Mouse (Mus musculus) cerebellum, postnatal 14 days (tissue): Measurements from ENCODE around the gene Aig1.

Source experiments
- DNase-seq, 2 experiments: peaks; one replicate each; pipeline ENCODE4 v3.0.0; 2021; ENCODE audit warnings: mixed read lengths in 2 of 2

The Aig1 gene

DNA sequence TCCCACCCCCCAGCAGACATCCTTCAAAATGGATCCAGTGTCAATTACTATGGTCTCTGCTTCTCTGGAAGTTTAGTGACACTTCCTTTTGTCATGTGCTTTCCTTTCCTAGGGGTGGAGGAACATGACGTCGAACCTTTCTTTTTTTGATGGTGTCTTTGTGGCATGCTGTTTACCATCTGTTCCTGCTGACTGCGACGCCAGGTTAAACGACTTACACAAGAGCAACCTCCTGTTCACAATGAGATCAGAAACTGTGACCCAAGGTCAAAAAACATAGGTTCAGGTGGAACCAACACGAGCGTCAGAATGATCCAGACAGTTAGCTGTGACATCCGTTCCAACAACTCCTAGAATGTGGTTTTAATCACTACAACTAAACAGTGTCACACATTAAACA lies 166.7 kb downstream of the Aig1 start:
- peak; percentile 17 to 67 for DNase-seq

DNA sequence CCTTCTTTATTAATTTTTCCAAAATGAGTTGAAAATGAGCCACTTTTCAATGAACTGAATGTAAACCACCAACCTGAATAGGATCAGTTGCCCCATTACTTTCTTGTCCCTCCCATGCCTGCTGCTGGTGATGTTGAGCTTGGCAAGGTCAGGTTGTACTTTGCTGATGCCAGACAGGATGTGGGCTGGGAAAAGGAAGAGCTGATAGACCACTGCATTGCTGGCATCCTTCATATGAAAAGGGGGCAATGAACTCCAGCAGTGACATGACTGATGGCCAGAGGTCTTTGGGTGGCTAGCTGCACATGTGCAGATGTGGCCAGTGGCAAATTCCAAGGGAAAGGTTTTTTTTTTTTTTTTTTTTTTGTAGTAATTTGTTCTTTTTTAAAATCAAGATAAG lies 172.5 kb downstream of the Aig1 start:
- no peak for DNase-seq

DNA sequence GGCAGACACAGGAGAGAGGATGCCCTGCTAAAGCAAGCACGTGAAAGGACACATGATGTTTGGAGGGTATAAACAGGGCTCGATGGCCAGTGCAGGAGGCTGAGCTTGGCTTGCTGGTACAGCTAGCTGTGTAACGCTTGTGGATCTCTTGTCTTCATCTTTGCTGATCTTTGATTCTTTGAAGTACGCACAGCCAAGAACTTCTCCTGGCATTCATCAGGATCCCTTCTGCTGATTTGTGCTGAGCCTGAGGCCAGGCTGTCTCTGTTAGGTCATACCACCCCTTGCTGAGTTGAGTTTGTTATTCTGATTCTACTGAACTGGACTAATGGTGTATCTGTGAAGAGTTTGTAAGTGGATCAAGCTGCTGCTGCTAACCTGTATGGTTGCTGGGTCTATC lies 175.5 kb downstream of the Aig1 start:
- DNase-seq = no peak

DNA sequence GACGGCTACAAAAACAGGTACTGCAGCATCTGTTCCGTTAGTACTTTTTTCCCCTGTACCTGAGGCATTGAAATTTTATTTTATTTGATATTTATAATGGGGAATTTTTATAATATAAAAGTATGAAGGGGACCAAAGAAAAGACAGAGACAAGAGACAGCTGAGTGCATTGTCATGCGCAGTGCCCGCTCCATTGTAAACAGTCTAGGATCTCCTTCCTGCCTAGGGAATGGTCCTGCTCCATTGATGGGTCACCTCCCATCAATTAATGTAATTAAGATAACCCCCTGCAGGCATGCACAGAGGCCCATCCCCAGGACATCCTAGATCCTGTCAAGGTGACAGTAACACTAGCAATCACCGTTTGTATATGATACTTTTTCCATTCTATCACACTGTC lies 178.0 kb downstream of the Aig1 start:
- DNase-seq = no peak

DNA sequence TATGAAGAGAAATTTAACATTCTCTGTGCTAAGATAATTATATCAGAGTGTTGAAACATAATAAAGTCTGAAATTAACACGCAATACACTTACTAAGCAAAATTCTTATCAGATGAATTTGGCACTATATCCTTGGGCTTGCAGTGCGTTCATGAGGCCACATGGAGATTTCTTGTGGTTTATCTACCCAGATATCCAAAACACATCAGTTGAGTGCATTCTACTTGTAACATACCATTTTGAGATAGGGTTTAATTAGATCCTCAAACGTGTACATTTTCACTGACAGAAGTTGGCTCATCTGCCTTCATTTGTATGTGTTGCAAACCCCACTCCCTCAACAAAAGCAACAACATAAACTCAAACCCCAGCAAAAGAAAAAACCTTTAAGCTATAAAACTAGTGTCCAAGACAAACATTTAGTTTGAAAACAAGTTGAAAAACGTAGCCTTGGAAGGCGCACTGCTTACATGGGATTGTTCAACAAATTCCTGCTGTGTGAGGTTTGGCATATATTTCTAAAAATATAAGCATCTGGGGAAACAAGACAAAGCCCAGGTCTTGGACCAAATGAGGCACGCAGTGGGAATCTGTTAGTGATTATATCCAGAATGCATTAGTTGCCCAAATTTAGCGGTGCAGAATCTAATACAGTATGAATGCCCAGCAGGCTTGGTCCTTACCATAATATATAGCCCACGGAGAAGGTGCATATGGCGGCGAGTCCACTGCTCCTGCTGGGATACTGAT lies 178.8 kb downstream of the Aig1 start:
- no peak for DNase-seq

DNA sequence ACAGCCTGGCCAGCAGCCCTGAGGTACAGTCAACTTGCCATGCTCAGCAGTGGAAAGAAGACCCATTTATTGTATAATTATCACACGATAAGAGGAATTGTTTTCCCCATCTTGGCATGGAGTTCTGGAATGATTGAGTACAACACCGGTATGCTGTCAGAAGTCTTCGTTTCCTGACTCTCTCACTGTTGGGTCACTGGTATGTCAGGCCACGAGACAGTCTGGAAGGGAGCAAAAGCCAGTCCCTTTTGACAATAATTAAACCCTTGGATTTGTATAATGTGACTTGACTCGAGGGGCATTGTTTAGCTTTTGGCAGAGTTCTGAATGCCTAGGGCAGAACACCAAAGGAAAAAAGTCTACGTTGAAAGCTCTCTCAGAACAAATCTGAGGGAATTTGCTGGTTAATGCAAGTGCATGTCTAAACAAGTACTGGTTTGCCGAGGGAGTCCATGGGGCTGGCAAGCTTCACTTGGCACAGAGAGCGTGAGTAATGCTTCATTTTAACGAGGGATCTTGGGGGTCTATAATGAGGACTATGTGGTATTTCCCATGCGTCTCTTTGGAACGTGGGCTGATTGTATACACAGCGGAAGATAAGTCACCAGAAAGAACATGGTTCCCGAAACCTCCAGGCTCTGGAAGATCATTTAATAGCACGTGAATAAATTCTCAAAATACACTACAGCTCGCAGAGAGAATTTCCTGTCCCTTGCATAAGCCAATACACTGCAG lies 180.2 kb downstream of the Aig1 start:
- DNase-seq = peak; percentile 46 to 59

DNA sequence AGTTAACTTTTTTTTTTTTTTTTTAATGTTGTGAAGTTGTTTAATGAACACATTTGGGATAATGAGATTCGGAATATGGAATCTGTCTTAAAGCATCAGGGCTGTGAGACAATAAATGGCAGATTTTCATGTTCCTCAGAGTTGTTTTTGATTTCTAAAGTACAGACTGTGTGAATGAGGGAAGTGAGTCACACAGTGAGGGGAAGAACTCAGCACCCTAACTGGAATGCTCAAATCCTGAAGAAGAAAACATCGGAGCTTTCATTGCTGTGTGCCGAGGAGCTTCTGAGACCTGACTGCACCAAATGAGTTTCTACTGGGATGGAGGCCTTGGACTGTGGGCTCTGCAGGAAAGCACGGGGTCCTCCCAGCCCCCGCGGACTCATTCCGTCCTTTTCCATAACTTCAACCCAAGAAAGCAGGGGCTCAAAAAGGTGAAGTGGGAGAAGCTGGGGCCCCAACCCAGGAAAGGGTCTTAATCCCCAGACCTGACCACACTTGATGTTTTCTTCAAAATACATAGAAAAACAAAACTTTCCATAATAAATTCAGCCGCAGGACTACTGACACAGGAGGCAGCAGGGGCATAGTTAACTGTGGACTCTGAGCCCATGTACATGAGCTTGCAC lies 181.5 kb downstream of the Aig1 start:
- DNase-seq = no peak

DNA sequence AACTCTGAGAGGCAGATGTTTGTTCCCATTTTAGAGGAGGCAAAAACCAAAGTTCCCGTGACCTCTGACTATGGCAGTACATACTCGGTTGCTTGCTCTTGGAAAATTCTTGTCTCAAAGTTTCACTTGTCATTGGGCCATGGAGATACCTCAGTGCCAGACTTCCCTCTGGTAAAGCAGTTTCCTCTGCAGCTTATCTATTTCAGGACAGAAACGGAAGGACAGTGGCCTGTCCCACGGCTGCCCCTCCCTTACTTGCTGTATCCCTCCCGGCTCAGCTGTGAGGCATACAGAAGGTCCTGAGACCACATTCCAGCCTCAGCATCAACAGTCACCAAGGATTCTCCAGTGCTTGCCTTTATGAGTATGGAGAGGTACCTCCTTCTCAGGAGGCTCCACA lies 182.7 kb downstream of the Aig1 start:
- no peak for DNase-seq

DNA sequence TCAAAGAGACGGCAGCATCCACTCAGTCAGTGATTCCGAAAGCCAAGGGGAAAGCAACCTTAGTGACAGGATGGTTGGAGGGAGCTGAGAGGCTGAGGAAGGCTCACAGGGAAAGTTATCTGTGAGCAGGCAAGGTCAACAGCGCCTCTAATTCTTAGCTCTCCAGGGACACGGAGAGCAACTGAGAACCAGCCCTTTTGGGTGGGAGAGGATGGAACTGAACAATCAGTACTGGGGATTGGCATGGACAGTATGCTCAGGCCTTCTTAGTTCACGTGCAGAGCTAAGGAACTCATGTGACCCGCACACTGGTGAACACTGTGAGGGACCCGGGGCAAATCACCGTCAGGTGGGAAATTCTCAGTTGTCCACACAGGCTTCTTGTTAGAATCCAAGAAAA lies 183.4 kb downstream of the Aig1 start:
- DNase-seq = no peak

DNA sequence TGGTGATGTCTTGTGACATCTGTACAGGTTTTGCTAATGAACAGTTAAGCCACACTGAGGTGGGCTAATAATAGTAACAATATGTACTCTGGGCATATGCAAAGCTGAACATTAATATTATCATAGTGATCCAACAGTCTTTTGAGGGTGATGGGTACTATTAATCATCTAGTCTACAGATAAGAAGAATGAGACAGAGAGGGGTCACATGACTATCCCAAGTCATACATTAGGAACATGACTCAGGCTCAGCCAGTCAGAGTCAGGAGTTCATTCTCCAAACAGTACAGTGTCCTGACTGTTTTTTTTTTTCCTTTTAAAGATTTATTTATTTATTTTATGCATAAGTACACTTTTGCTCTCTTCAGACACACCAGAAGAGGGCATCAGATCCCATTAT lies 184.3 kb downstream of the Aig1 start:
- no peak for DNase-seq

DNA sequence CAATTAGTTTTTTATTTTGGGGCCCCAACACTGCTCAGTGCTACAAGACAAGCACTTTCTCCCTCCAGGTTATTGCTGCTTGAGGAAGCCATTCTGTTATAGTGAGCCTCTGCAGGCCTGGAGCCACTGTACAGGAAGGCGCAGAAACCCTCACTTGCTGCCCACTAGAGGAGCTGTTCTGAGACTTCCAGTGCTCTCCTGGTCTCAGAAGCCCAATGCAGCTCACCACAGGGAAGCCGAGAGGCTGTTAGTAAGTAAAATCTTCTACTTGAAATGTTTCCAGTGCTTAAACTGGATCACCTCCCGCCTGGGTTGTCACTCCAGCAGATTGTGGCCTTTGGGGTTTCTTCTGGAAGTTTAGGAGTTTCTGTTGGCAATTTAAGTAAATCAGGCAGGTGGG lies 186.2 kb downstream of the Aig1 start:
- peak; percentile 50 for DNase-seq

DNA sequence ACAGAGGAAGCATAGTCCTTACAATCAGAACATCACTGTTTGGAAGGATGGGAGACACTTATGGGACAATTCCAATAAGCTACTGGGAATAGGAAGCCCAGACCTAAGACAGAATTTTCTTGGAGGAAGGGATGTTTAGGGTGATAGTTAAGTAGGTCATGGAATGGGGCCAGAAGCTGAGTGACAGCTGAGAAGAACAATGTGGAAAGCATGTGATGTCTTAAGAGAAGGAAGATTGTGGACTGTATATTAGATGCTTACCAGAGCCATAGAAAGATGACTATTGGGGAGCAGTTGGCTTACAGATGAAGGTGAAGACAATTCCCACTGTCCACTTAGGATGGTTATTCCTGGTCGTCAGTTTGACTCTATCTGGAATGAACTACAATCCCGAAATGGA lies 191.3 kb downstream of the Aig1 start:
- no peak for DNase-seq

DNA sequence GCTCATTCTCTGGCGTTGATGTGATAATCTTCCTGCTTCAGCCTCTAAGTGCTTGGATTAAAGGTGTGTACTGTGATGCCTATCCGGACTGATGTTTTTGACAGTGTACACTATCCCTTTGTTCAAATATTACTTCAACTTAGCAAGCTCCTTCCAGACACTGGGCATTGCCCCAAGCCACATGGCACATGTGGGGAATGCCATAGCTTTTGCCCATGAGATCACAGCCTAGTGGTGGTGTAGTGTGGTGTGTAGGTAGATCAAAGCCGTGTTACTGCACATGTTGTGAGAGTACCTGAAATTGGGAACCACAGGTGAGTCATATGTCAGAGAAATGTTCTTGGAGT lies 193.8 kb downstream of the Aig1 start:
- no peak for DNase-seq

DNA sequence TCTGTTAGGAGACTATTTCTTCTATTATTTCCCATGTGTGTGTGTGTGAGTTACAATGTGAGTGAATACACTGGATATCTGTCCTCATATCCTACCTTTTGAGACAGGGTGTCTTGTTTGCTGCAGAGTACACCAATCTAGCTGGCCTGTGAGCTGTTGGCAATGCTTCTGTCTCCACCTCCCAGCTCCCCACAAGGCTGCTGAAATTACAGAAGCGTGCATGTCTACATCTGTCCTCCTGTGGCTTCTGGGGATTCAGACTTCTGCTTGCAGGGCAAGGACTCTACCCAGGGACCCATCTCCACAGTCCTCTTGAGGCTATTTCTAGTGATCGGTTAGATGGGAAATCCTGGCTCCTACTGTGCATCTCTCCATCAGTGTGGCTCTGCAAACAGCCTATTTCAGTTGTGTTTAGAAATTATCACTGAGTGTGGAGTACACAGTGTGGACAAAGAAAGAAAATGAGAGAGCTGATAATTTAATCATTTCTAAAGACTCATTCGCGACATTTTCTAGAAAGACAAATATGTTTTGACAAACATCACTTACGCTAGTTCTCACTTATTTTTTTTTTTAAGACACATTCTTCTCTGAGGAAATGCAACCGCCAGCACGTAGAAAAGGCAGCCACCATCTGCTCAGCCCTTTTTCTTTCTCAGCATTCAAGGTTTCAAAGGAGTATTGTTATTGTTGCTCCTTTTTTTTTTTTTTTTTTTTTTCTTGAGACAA lies 194.3 kb downstream of the Aig1 start:
- no peak for DNase-seq

DNA sequence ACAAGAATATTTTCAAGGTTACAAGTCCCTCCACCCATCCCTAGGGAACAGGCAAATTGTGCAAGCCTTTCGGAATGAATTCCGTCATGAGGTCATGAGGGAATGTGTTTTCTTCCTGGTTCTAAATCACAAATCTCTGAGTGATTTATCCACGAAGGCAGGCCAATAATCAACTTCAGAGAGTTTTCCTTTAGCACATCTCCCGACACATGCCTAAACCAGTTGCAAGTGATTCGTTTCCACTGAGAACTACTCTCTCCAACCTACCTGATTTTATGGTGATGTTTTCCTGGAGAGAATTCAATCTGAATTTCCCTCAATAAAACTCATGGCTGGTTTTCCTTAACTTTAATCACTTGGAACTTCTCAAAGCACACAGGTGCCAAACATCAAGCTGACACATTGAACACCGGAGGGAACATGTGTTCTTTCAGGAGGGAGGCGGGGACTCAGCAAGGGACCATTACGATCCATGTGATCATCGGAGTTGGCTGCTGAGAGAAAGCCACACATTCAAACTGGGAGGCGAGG lies 201.5 kb downstream of the Aig1 start:
- DNase-seq = no peak

DNA sequence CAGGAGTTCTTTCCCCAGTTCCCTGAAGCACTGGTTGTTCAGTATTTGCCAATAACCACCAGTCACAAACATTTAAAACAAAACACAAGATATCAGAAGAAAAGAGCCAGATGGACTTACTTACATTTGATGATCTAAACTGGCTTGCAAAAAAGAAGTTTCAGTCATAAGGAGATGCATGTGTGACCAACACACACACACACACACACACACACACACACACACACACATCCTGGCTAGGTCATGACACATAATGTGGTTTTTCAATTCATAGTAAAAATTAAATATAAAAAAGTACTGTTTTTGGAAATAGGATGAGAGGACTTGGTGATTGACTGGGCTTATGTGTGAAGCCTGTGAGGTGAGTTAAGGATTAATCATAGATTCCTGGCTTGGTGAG lies 205.3 kb downstream of the Aig1 start:
- DNase-seq = no peak

DNA sequence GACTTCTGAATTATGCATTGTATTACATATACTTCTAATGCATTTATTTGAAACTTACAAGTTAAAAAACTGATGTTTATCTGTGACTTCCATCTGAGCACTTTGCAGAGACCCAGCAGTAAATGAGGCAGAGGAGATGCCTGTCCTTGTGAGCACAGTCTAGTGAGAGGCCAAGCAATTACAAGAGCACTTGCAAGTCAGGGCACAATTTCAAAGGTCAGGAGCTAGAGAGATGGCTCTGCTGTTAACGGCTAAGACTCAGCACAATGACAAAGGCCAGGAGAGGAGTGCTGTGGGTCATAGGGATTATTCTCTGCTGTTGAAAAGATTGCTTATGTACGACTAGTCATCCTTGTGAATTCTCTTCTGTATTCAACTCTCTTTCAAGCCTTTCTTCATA lies 209.0 kb downstream of the Aig1 start:
- DNase-seq = no peak

DNA sequence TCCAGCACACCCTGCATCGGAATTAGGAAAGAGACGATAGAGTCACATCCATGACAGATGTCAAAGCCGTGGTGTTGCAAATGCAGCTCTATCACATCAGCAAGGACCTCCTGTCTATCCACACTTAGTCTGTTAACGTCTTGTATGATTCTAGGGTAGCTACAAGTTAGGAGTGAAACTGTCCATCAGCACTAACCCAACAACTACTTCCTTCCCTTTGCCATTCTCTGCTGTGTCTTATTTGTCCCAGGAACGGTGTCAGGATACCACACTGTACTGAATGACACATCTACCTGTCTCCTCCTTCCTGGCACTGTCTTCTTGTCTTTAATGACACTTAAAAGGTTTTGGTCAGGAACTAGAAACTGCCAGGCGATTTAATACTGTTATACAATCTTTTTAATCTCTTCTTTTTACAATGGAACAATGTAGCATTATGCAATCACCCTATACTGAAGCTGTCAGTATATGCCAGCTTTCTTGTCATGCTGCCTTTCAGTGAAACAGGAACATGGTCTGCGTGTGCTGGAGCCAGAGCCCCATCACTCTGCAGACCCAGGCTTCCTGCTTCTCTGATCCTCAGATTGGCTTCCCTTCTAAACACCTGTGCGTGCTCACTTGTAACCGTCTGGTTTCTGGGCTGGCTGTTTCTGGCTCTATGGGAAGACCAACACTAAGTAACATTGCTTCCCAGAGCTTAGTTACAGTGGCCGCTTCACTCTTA lies 214.9 kb downstream of the Aig1 start:
- no peak for DNase-seq

DNA sequence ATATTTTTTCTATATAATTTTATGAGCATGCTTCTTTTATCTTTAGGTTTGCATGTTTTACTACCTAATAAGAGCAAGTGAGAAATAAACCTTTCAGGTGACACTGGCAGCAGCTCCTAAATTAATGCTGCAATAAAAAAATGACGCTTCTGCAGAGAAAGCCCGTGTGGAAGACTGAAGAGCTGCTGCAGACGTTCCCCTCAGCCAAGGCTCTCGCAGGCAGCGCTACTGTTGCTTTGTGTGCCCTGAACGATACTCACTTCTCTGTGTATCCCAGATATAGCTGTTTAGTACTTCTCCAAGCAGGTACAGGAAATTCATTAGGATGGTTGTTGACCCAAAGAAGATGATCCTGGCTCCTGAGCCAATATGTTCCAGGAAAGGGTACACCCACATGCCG lies 215.5 kb downstream of the Aig1 start:
- DNase-seq = no peak

DNA sequence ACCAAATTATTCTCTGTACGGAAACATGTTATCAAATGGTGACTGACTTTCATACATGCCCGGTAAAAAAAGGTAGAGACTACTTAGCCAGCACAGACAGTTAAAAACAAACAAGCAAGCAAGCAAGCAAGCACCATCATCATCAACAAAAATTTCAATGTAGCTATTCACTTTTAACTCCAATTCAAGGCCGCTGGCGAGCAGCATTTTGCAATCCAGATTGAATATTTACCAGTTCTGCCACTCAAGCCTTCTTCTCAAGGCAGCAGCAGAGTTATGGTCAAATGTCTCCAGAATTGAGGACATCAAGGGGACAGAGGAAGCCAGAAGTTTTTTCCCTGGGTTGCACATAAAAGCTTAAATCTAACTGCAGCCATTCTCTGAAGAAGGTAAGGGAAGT lies 216.7 kb downstream of the Aig1 start:
- no peak for DNase-seq

DNA sequence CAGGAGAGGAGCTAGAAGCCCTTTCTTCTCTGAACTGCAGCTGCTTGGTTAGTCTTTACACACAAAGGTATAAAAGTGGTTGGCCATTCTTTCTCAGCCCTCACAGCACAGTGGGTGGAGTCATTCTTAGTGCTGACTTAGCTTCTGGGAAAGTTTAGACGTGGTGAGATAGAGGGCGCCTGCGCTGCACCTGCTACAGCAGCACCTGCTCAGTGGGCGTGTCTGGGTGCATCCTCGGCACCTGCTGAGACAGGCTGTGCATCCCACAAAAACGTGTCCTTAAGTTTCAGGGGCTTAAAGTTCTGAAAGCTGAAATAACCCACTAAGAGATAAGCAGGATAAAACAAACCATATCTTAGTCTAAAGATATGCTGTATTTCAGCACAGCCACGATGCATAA lies 227.0 kb downstream of the Aig1 start:
- DNase-seq = peak; percentile 23 to 32

DNA sequence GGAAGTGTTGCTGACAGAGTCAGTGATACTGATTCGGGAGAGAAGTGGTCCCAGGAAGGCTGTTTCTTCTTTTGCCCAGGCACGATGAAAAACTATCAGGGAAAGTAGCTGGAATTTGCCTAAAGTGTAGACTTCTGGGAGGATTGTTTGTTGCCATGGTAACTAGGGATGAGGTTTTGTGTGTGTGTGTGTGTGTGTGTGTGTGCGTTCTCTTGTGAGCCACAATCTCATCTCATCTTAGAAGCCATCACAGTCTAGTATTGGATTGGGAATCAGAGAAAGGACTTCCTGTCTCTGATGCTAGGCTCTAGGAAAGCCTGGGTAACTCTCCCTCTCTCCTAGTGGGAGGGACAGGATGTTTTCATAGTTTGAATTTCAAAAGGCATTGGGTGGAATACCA lies 237.0 kb downstream of the Aig1 start:
- no peak for DNase-seq

DNA sequence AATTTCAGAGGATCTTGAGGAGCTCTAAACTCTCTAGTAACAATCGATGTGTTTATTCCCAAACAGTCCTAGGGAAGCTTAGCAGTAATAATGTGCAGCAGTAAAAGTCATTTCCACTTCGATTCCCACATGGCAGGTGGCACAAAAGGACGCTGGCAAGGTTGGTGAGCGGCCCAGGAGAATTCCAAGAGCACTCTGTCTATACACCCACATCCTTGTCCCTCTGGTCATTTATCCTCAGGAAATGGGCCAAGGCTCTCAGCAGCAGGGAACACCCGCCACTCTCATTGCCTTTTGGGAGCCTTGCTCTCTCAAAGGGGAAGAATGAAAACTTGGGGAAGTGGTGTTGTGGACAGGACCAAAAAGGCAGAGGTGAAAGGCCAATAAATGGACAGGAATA lies 245.0 kb downstream of the Aig1 start:
- DNase-seq = no peak
